Mouse (Mus musculus): ENCODE measurements around the gene Gpx6. TPM values are rescaled to one million over a fixed set of nuclear protein-coding genes. Genes with fewer than 3 reads are reported as not detected.

Gpx6 gene
- polyA plus RNA-seq, 2 experiments, result 0.19 to 0.63 TPM

DNA sequence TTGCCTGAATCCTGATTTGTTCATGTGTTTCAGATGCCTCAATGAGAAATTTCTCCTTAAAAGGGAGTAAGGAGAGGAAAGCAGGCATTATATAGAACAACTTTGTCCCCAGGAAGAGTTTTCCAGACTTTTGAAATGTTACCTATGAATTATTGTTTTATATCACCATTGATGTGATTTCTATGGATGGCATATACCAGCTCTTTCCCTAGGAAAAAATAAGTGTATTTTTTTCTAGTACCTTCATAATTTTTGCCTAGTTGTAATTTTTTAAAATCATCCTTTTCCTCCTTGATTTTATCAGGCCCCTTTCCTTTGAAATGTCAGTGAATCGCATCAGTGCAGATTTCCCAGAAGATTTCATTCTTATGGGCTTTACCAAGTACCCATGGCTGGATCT, 34.7 kb downstream of the Gpx6 start, which contains the start of gene Olfr1367:
Gene Olfr1367 (plus strand): TSS at position 301 of the 400 bp plus-strand sequence.
- H3K36me3 ChIP-seq (ENCODE audit: control insufficient read depth, insufficient read depth, low read length), result no peaks in the 10 kb centered on the region
- no peak within 1 kb of the TSS for H3K4me3 ChIP-seq (replicated peaks; ENCODE audit: low read length)
- H3K9ac ChIP-seq (ENCODE audit: low read depth, low read length, severe bottlenecking), result no peak within 1 kb of the TSS
- DNase-seq (ENCODE audit: low spot score) (no peak), ATAC-seq (ENCODE audit: low FRiP score, low read depth) (no peak)
- no peaks in the 10 kb centered on the region for H3K27me3 ChIP-seq (ENCODE audit: control insufficient read depth, insufficient read depth, low read length)
- no peak for TF ChIP-seq POLR2A (IDR thresholded peaks at IDR 0.05; ENCODE audit: borderline replicate concordance, extremely low read depth, insufficient read depth, insufficient read length)
- no peaks in the 10 kb centered on the region for H3K9me3 ChIP-seq (ENCODE audit: control insufficient read depth, low read length)
- no peak within 1 kb of the TSS for H3K4me2 ChIP-seq (replicated peaks; ENCODE audit: low read depth, low read length, severe bottlenecking)
- H3K27ac ChIP-seq (replicated peaks; ENCODE audit: low read depth, low read length), result no peak within 1 kb of the TSS
- 97% methylated on average over 1 of the region's 1 CpGs for WGBS
- H3K4me1 ChIP-seq (ENCODE audit: control insufficient read depth, insufficient read depth, low read length), result no peaks in the 10 kb centered on the region

DNA sequence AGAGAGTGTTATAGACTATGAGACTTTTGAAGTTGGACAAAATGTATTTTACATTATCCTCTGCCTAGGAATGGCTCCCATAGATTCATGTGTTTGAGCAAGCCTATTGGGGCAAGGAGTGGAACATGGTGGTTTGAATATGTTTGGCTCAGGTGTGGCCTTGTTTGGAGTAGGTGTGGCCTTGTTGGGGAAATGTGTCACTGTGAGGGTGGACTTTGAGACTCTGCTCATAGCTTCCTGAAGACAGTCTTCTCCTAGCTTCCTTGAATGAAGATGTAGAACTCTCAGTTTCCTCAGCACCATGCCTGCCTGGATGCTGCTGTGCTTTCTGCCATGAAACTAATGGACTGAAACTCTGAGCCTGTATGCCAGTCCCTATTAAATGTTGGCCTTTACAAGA, 38.7 kb downstream of the Gpx6 start:
- Histone ChIP-seq H3K27me3 (ENCODE audit: control insufficient read depth, insufficient read depth, low read length) (no peaks in the 10 kb centered on the region), H3K27ac (replicated peaks; ENCODE audit: low read depth, low read length) (no peak overlapping the region), H3K36me3 (ENCODE audit: control insufficient read depth, insufficient read depth, low read length) (no peaks in the 10 kb centered on the region), H3K9me3 (ENCODE audit: control insufficient read depth, low read length) (no peaks in the 10 kb centered on the region), H3K9ac (ENCODE audit: low read depth, low read length, severe bottlenecking) (no peak overlapping the region), H3K4me2 (replicated peaks; ENCODE audit: low read depth, low read length, severe bottlenecking) (no peak overlapping the region), H3K4me3 (replicated peaks; ENCODE audit: low read length) (no peak overlapping the region), H3K4me1 (ENCODE audit: control insufficient read depth, insufficient read depth, low read length) (no peaks in the 10 kb centered on the region)
- ATAC-seq (ENCODE audit: low FRiP score, low read depth), result no peak
- no peak for DNase-seq (ENCODE audit: low spot score)
- TF ChIP-seq POLR2A (IDR thresholded peaks at IDR 0.05; ENCODE audit: borderline replicate concordance, extremely low read depth, insufficient read depth, insufficient read length), result no peak

DNA sequence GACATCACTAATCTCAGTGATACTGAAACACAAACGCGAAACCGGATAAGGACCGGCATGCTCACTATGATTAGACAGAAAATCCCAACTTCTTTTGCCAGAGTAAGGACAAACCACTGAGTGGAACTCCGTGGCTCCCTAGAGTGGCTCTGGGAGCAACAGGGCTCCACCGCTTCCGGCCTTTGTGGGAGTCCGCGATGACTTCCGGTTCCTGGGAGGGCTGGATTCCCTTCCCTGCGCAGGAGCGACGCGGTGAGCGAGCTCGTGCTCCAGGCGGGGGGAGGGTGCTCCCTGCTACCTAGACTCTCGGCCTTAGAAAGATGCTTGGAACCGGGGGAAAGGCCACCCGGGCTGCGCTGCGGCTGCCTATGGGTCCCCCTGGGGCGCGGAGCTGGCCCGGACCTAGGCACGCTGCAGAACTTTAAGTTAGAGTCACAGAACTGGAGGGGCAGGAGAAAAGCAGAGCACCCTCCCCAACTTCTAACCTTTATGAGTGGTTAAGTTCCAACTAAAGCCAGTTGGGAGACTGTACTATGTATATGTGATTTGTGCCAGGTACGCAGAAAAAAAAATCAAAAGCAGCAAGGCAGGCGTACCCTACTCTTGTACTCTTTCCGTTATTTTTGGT, 50.8 kb downstream of the Gpx6 start, which contains the start of gene Zscan12:
Gene Zscan12 (plus strand): TSS at position 200 of the 628 bp plus-strand sequence.
- peak within 1 kb of the TSS; percentile 72 for H3K4me3 ChIP-seq (replicated peaks; ENCODE audit: low read length)
- DNase-seq (ENCODE audit: low spot score) (peak; percentile 98), ATAC-seq (ENCODE audit: low FRiP score, low read depth) (peak; percentile 99)
- under 1% methylated on average over 29 of the region's 29 CpGs for WGBS
- TF ChIP-seq POLR2A (IDR thresholded peaks at IDR 0.05; ENCODE audit: borderline replicate concordance, extremely low read depth, insufficient read depth, insufficient read length), result peak; percentile 90; the same call in 1 of the 2 replicates
- H3K9me3 ChIP-seq (ENCODE audit: control insufficient read depth, low read length), result no peaks in the 10 kb centered on the region
- no peaks in the 10 kb centered on the region for H3K27me3 ChIP-seq (ENCODE audit: control insufficient read depth, insufficient read depth, low read length)
- peak within 1 kb of the TSS; percentile 86 for H3K9ac ChIP-seq (ENCODE audit: low read depth, low read length, severe bottlenecking)
- H3K27ac ChIP-seq (replicated peaks; ENCODE audit: low read depth, low read length), result peak within 1 kb of the TSS; percentile 77
- H3K36me3 ChIP-seq (ENCODE audit: control insufficient read depth, insufficient read depth, low read length), result peaks cover 10% of the 10 kb centered on the region
- peak within 1 kb of the TSS; percentile 61 for H3K4me2 ChIP-seq (replicated peaks; ENCODE audit: low read depth, low read length, severe bottlenecking)
- H3K4me1 ChIP-seq (ENCODE audit: control insufficient read depth, insufficient read depth, low read length), result peaks cover 6% of the 10 kb centered on the region; the same call in 1 of the 2 replicates

DNA sequence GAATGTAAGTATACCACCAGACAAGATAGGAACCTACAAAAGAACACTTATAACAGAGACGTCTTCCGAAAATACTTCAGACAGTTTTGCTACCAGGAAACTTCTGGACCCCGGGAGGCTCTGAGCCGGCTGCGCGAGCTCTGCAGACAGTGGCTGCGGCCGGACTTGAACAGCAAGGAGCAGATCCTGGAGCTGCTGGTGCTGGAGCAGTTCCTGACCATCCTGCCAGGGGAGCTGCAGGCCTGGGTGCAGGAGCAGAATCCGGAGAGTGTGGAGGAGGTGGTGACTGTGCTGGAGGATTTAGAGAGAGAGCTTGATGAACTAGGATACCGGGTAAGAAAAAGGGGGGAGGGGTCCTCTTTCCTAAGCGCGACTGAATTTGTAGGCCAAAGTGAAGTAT, 51.8 kb downstream of the Gpx6 start:
- Histone ChIP-seq H3K36me3 (ENCODE audit: control insufficient read depth, insufficient read depth, low read length) (peaks cover 19% of the 10 kb centered on the region), H3K4me3 (replicated peaks; ENCODE audit: low read length) (peak overlapping the region; percentile 72), H3K27me3 (ENCODE audit: control insufficient read depth, insufficient read depth, low read length) (no peaks in the 10 kb centered on the region), H3K4me1 (ENCODE audit: control insufficient read depth, insufficient read depth, low read length) (peaks cover 6% of the 10 kb centered on the region; the same call in 1 of the 2 replicates), H3K9ac (ENCODE audit: low read depth, low read length, severe bottlenecking) (peak overlapping the region; percentile 86; the same call in 1 of the 2 replicates), H3K4me2 (replicated peaks; ENCODE audit: low read depth, low read length, severe bottlenecking) (peak overlapping the region; percentile 61), H3K27ac (replicated peaks; ENCODE audit: low read depth, low read length) (no peak overlapping the region), H3K9me3 (ENCODE audit: control insufficient read depth, low read length) (no peaks in the 10 kb centered on the region)
- DNase-seq (ENCODE audit: low spot score) (no peak), ATAC-seq (ENCODE audit: low FRiP score, low read depth) (no peak)
- 73% methylated on average over 12 of the region's 12 CpGs for WGBS
- no peak for TF ChIP-seq POLR2A (IDR thresholded peaks at IDR 0.05; ENCODE audit: borderline replicate concordance, extremely low read depth, insufficient read depth, insufficient read length)

- Histone ChIP-seq H3K9me3 (ENCODE audit: control insufficient read depth, low read length) (no peaks in the 10 kb centered on the region), H3K4me2 (replicated peaks; ENCODE audit: low read depth, low read length, severe bottlenecking) (no peak overlapping the region), H3K27ac (replicated peaks; ENCODE audit: low read depth, low read length) (no peak overlapping the region), H3K4me3 (replicated peaks; ENCODE audit: low read length) (no peak overlapping the region), H3K36me3 (ENCODE audit: control insufficient read depth, insufficient read depth, low read length) (peaks cover 41% of the 10 kb centered on the region), H3K9ac (ENCODE audit: low read depth, low read length, severe bottlenecking) (no peak overlapping the region), H3K27me3 (ENCODE audit: control insufficient read depth, insufficient read depth, low read length) (no peaks in the 10 kb centered on the region), H3K4me1 (ENCODE audit: control insufficient read depth, insufficient read depth, low read length) (peaks cover 6% of the 10 kb centered on the region; the same call in 1 of the 2 replicates)
- no peak for ATAC-seq (ENCODE audit: low FRiP score, low read depth)
- no peak for DNase-seq (ENCODE audit: low spot score)
- TF ChIP-seq POLR2A (IDR thresholded peaks at IDR 0.05; ENCODE audit: borderline replicate concordance, extremely low read depth, insufficient read depth, insufficient read length), result no peak
- WGBS, result 67% methylated on average over 6 of the region's 6 CpGs
Observed at GRCm38 (mm10) chr13:21366635-21367034, 54.7 kb downstream of the Gpx6 start.

Other genes starting within 250 kb of the Gpx6 start
- gene Olfr1370, start 237.2 kb upstream of the Gpx6 start, polyA plus RNA-seq (2012; rRNA removed), result not detected in 2 replicates
- gene Olfr1370, start 237.2 kb upstream of the Gpx6 start, polyA plus RNA-seq (2014; fragmentation: Nextera tagmentation; extraction: Ambion mirVana), result not detected in 2 replicates
- gene Olfr1369-ps1, start 200.6 kb upstream of the Gpx6 start, polyA plus RNA-seq (2012; rRNA removed), result not detected in 2 replicates
- not detected in 2 replicates for gene Olfr1369-ps1, start 200.6 kb upstream of the Gpx6 start, polyA plus RNA-seq (2014; fragmentation: Nextera tagmentation; extraction: Ambion mirVana)
- gene Olfr263, start 182.5 kb upstream of the Gpx6 start, polyA plus RNA-seq (2012; rRNA removed), result not detected in 2 replicates
- gene Olfr263, start 182.5 kb upstream of the Gpx6 start, polyA plus RNA-seq (2014; fragmentation: Nextera tagmentation; extraction: Ambion mirVana), result not detected in 2 replicates
- gene Olfr1368, start 166.3 kb upstream of the Gpx6 start, polyA plus RNA-seq (2012; rRNA removed), result not detected in 2 replicates
- not detected in 2 replicates for gene Olfr1368, start 166.3 kb upstream of the Gpx6 start, polyA plus RNA-seq (2014; fragmentation: Nextera tagmentation; extraction: Ambion mirVana)
- gene Trim27, start 132.7 kb upstream of the Gpx6 start, polyA plus RNA-seq (2012; rRNA removed), result 101 and 110 TPM in 2 replicates
- 123 and 137 TPM in 2 replicates for gene Trim27, start 132.7 kb upstream of the Gpx6 start, polyA plus RNA-seq (2014; fragmentation: Nextera tagmentation; extraction: Ambion mirVana)
- gene Gpx5, start 19.4 kb upstream of the Gpx6 start, polyA plus RNA-seq (2012; rRNA removed), result 0.05 and 0.29 TPM in 2 replicates
- not detected in 2 replicates for gene Gpx5, start 19.4 kb upstream of the Gpx6 start, polyA plus RNA-seq (2014; fragmentation: Nextera tagmentation; extraction: Ambion mirVana)
- not detected in 2 replicates for gene Olfr1367, start 34.8 kb downstream of the Gpx6 start, polyA plus RNA-seq (2012; rRNA removed)
- not detected in 2 replicates for gene Olfr1367, start 34.8 kb downstream of the Gpx6 start, polyA plus RNA-seq (2014; fragmentation: Nextera tagmentation; extraction: Ambion mirVana)
- 7.0 and 9.7 TPM in 2 replicates for gene Zscan12, start 50.7 kb downstream of the Gpx6 start, polyA plus RNA-seq (2012; rRNA removed)
- 11.2 and 11.4 TPM in 2 replicates for gene Zscan12, start 50.7 kb downstream of the Gpx6 start, polyA plus RNA-seq (2014; fragmentation: Nextera tagmentation; extraction: Ambion mirVana)
- 71.0 and 81.2 TPM in 2 replicates for gene Zkscan3, start 90.6 kb downstream of the Gpx6 start, polyA plus RNA-seq (2012; rRNA removed)
- 74.6 and 82.0 TPM in 2 replicates for gene Zkscan3, start 90.6 kb downstream of the Gpx6 start, polyA plus RNA-seq (2014; fragmentation: Nextera tagmentation; extraction: Ambion mirVana)
- 2.1 and 3.1 TPM in 2 replicates for gene Pgbd1, start 128.9 kb downstream of the Gpx6 start, polyA plus RNA-seq (2012; rRNA removed)
- gene Pgbd1, start 128.9 kb downstream of the Gpx6 start, polyA plus RNA-seq (2014; fragmentation: Nextera tagmentation; extraction: Ambion mirVana), result 2.4 and 3.1 TPM in 2 replicates
- gene Zscan26, start 141.6 kb downstream of the Gpx6 start, polyA plus RNA-seq (2012; rRNA removed), result 44.6 and 52.4 TPM in 2 replicates
- gene Zscan26, start 141.6 kb downstream of the Gpx6 start, polyA plus RNA-seq (2014; fragmentation: Nextera tagmentation; extraction: Ambion mirVana), result 17.7 and 20.5 TPM in 2 replicates
- 0.55 and 0.69 TPM in 2 replicates for gene Nkapl, start 156.4 kb downstream of the Gpx6 start, polyA plus RNA-seq (2012; rRNA removed)
- gene Nkapl, start 156.4 kb downstream of the Gpx6 start, polyA plus RNA-seq (2014; fragmentation: Nextera tagmentation; extraction: Ambion mirVana), result 2.4 and 2.6 TPM in 2 replicates
- gene Zkscan4, start 166.8 kb downstream of the Gpx6 start, polyA plus RNA-seq (2012; rRNA removed), result 1.8 and 2.2 TPM in 2 replicates
- 2.9 and 3.8 TPM in 2 replicates for gene Zkscan4, start 166.8 kb downstream of the Gpx6 start, polyA plus RNA-seq (2014; fragmentation: Nextera tagmentation; extraction: Ambion mirVana)
- not detected in 2 replicates for gene Gm10065, start 167.3 kb downstream of the Gpx6 start, polyA plus RNA-seq (2012; rRNA removed)
- not detected in 2 replicates for gene Gm10065, start 167.3 kb downstream of the Gpx6 start, polyA plus RNA-seq (2014; fragmentation: Nextera tagmentation; extraction: Ambion mirVana)
- 0.17 and 0.30 TPM in 2 replicates for gene AK157302, start 183.1 kb downstream of the Gpx6 start, polyA plus RNA-seq (2012; rRNA removed)
- 0.28 and 0.29 TPM in 2 replicates for gene AK157302, start 183.1 kb downstream of the Gpx6 start, polyA plus RNA-seq (2014; fragmentation: Nextera tagmentation; extraction: Ambion mirVana)
- gene Gm11273, start 189.3 kb downstream of the Gpx6 start, polyA plus RNA-seq (2012; rRNA removed), result 5.1 and 5.9 TPM in 2 replicates
- gene Gm11273, start 189.3 kb downstream of the Gpx6 start, polyA plus RNA-seq (2014; fragmentation: Nextera tagmentation; extraction: Ambion mirVana), result 6.1 and 6.8 TPM in 2 replicates
- gene Zkscan8, start 219.0 kb downstream of the Gpx6 start, polyA plus RNA-seq (2012; rRNA removed), result 12.9 and 16.2 TPM in 2 replicates
- gene Zkscan8, start 219.0 kb downstream of the Gpx6 start, polyA plus RNA-seq (2014; fragmentation: Nextera tagmentation; extraction: Ambion mirVana), result 8.8 and 10.0 TPM in 2 replicates
- not detected in 2 replicates for gene Olfr1366, start 230.7 kb downstream of the Gpx6 start, polyA plus RNA-seq (2012; rRNA removed)
- 0.15 and 0.30 TPM in 2 replicates for gene Olfr1366, start 230.7 kb downstream of the Gpx6 start, polyA plus RNA-seq (2014; fragmentation: Nextera tagmentation; extraction: Ambion mirVana)
- not detected in 2 replicates for gene Olfr1535, start 247.8 kb downstream of the Gpx6 start, polyA plus RNA-seq (2012; rRNA removed)
- not detected in 2 replicates for gene Olfr1535, start 247.8 kb downstream of the Gpx6 start, polyA plus RNA-seq (2014; fragmentation: Nextera tagmentation; extraction: Ambion mirVana)